Mouse (Mus musculus): ENCODE results near the gene Eefsec. TPM values are rescaled to one million over a fixed set of nuclear protein-coding genes. Genes with fewer than 3 reads are reported as not detected.

Eefsec gene
- polyA plus RNA-seq, 1 experiment from 2014 or later, result 49.5 TPM

DNA sequence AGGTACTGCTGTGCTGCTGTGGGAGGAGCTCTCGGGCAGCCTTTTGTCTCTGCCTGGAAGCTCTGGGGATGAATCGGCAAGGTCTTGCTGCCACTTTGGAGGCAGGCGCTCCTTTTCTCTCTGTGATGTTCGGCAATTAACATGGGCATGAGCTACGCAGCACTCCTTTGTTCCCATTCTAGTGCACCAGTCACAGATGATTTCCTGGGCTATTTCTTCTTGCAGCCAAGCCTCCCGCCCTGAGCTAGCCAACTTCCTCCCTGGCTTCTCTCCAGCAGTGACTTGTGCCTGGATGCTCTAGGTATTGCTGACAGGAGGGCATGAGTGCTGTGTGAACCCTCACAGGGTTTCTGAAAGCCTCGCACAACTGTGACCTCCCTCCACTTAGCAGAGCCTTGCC lies 36.8 kb upstream of the Eefsec start:
- no peak overlapping the region for H3K4me2 ChIP-seq (replicated peaks; ENCODE audit: low read depth, low read length)
- no peaks in the 10 kb centered on the region for H3K27me3 ChIP-seq (ENCODE audit: control insufficient read depth, insufficient read depth, low read length)
- H3K27ac ChIP-seq (ENCODE audit: low read length), result no peak overlapping the region
- WGBS, result 80% methylated on average over 7 of the region's 7 CpGs
- H3K4me3 ChIP-seq (ENCODE audit: low read depth, low read length), result no peak overlapping the region
- peaks cover 73% of the 10 kb centered on the region for H3K36me3 ChIP-seq (ENCODE audit: control insufficient read depth, insufficient read depth, low read length)
- H3K9ac ChIP-seq (replicated peaks; ENCODE audit: low read depth, low read length), result no peak overlapping the region
- H3K9me3 ChIP-seq (ENCODE audit: control insufficient read depth, low read depth, low read length), result no peaks in the 10 kb centered on the region
- no peak for ATAC-seq (ENCODE audit: insufficient number of reproducible peaks, insufficient read depth, low FRiP score, low read depth)
- no peaks in the 10 kb centered on the region for H3K4me1 ChIP-seq (ENCODE audit: control insufficient read depth, insufficient read depth, low read length)

GRCm38 (mm10) chr6:88480421-88480820 lies 34.1 kb upstream of the Eefsec start:
- no peak overlapping the region for H3K4me3 ChIP-seq (ENCODE audit: low read depth, low read length)
- no peaks in the 10 kb centered on the region for H3K4me1 ChIP-seq (ENCODE audit: control insufficient read depth, insufficient read depth, low read length)
- peaks cover 65% of the 10 kb centered on the region for H3K36me3 ChIP-seq (ENCODE audit: control insufficient read depth, insufficient read depth, low read length)
- no peak for ATAC-seq (ENCODE audit: insufficient number of reproducible peaks, insufficient read depth, low FRiP score, low read depth)
- H3K27ac ChIP-seq (ENCODE audit: low read length), result no peak overlapping the region
- H3K9me3 ChIP-seq (ENCODE audit: control insufficient read depth, low read depth, low read length), result no peaks in the 10 kb centered on the region
- H3K4me2 ChIP-seq (replicated peaks; ENCODE audit: low read depth, low read length), result no peak overlapping the region
- WGBS, result 58% methylated on average over 6 of the region's 6 CpGs
- no peak overlapping the region for H3K9ac ChIP-seq (replicated peaks; ENCODE audit: low read depth, low read length)
- H3K27me3 ChIP-seq (ENCODE audit: control insufficient read depth, insufficient read depth, low read length), result no peaks in the 10 kb centered on the region

GRCm38 (mm10) chr6:88469878-88470277 lies 23.5 kb upstream of the Eefsec start:
- no peak overlapping the region for H3K9ac ChIP-seq (replicated peaks; ENCODE audit: low read depth, low read length)
- peaks cover 45% of the 10 kb centered on the region for H3K36me3 ChIP-seq (ENCODE audit: control insufficient read depth, insufficient read depth, low read length)
- no peak overlapping the region for H3K27ac ChIP-seq (ENCODE audit: low read length)
- no peak for ATAC-seq (ENCODE audit: insufficient number of reproducible peaks, insufficient read depth, low FRiP score, low read depth)
- peaks cover 10% of the 10 kb centered on the region; the same call in 1 of the 2 replicates for H3K4me1 ChIP-seq (ENCODE audit: control insufficient read depth, insufficient read depth, low read length)
- no peaks in the 10 kb centered on the region for H3K9me3 ChIP-seq (ENCODE audit: control insufficient read depth, low read depth, low read length)
- H3K4me2 ChIP-seq (replicated peaks; ENCODE audit: low read depth, low read length), result no peak overlapping the region
- 80% methylated on average over 6 of the region's 6 CpGs for WGBS
- H3K4me3 ChIP-seq (ENCODE audit: low read depth, low read length), result no peak overlapping the region
- no peaks in the 10 kb centered on the region for H3K27me3 ChIP-seq (ENCODE audit: control insufficient read depth, insufficient read depth, low read length)

DNA sequence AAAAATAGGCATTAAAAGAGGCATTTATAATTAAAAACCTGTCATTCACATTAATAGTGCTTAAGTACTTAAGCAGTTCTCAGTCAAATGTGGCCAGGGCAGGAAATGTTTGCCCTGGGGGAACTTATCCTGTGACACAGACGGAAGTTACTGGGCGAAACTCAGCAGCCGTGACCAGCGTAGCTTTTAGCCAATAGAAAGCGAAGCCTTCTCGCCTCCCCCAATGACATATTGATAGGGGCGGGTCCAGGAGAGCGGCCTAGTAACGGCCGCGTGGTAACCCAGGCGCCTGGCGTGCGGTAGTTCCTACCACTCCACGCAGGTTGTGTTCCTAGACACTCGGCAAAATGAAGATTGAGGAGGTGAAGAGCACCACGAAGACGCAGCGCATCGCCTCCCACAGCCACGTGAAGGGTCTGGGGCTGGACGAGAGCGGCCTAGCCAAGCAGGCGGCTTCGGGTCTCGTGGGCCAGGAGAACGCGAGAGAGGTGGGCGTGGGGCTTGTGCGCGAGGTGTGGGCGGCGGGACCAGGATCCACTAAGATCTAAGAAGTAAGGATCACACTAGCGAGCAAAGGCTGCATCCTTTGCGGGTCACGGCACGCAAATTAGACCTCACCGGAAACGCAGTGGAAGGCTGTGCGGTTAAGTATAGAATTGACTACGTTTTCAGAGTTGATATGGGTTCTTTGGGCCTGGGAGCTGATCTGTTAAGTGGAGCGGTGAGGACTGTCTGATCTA lies 19.0 kb upstream of the Eefsec start, which contains the start of gene Ruvbl1:
Gene Ruvbl1 (plus strand): TSS at position 229 of the 740 bp plus-strand sequence.
- Histone ChIP-seq H3K27ac (ENCODE audit: low read length) (no peak within 1 kb of the TSS), H3K4me1 (ENCODE audit: control insufficient read depth, insufficient read depth, low read length) (peaks cover 10% of the 10 kb centered on the region; the same call in 1 of the 2 replicates), H3K36me3 (ENCODE audit: control insufficient read depth, insufficient read depth, low read length) (peaks cover 13% of the 10 kb centered on the region), H3K27me3 (ENCODE audit: control insufficient read depth, insufficient read depth, low read length) (no peaks in the 10 kb centered on the region), H3K4me2 (replicated peaks; ENCODE audit: low read depth, low read length) (peak within 1 kb of the TSS; percentile 82), H3K9me3 (ENCODE audit: control insufficient read depth, low read depth, low read length) (no peaks in the 10 kb centered on the region), H3K4me3 (ENCODE audit: low read depth, low read length) (peak within 1 kb of the TSS; percentile 78), H3K9ac (replicated peaks; ENCODE audit: low read depth, low read length) (peak within 1 kb of the TSS; percentile 65)
- ATAC-seq (ENCODE audit: insufficient number of reproducible peaks, insufficient read depth, low FRiP score, low read depth), result peak; percentile 99
- WGBS, result under 1% methylated on average over 40 of the region's 42 CpGs

DNA sequence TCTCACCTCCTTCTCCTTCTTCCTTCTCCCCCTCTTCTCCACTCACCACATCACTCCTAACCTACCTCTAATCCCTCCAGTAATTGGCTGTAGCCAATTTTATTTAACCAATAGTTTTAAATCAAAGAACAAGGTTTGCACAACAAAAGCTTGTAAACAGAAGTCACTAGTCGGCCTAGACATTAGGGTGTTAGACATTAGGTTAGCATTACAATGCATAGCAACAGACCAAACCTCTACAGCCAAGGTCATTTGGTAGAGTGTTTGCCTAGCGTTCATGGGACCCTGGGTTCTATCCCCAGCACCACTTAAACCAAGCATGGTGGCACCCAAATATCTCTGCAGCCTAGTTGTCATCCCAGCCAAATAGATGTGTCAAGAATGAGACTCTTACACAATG lies 8.2 kb upstream of the Eefsec start:
- Histone ChIP-seq H3K4me3 (ENCODE audit: low read depth, low read length) (no peak overlapping the region), H3K4me1 (ENCODE audit: control insufficient read depth, insufficient read depth, low read length) (no peaks in the 10 kb centered on the region), H3K9ac (replicated peaks; ENCODE audit: low read depth, low read length) (no peak overlapping the region), H3K9me3 (ENCODE audit: control insufficient read depth, low read depth, low read length) (no peaks in the 10 kb centered on the region), H3K27me3 (ENCODE audit: control insufficient read depth, insufficient read depth, low read length) (0 out of 2 replicates have a peak, but pooled peaks cover 2% of the 10 kb centered on the region), H3K36me3 (ENCODE audit: control insufficient read depth, insufficient read depth, low read length) (no peaks in the 10 kb centered on the region), H3K4me2 (replicated peaks; ENCODE audit: low read depth, low read length) (no peak overlapping the region), H3K27ac (ENCODE audit: low read length) (no peak overlapping the region)
- ATAC-seq (ENCODE audit: insufficient number of reproducible peaks, insufficient read depth, low FRiP score, low read depth), result no peak
- WGBS, result 59% methylated on average over 2 of the region's 2 CpGs

DNA sequence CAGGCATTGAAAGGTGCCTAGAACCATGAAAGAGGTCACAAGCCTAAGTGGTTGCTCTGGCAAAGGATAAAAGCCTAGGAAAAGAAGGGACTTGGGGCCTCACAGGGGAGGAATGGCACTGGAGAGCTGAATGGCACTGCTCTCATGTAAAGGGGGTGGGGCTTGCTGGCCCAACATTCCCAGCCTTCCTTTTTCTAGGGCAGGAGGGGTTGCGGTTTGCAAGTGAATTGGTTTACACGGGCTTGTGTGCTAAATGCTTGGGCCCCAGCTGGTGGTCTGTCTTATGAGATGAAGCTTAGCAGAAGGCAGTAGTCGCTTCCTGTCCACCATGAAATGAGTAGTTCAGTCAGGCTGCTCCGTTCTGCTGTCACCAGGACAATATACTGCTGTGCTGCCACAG lies 1.1 kb upstream of the Eefsec start:
- 33% methylated on average over 4 of the region's 4 CpGs for whole genome bisulfite sequencing
- H3K9ac ChIP-seq (replicated peaks; ENCODE audit: low read depth, low read length), result no peak overlapping the region
- 0 out of 2 replicates have a peak, but pooled peaks cover 2% of the 10 kb centered on the region for H3K27me3 ChIP-seq (ENCODE audit: control insufficient read depth, insufficient read depth, low read length)
- no peaks in the 10 kb centered on the region for H3K9me3 ChIP-seq (ENCODE audit: control insufficient read depth, low read depth, low read length)
- H3K36me3 ChIP-seq (ENCODE audit: control insufficient read depth, insufficient read depth, low read length), result no peaks in the 10 kb centered on the region
- no peak overlapping the region for H3K4me3 ChIP-seq (ENCODE audit: low read depth, low read length)
- H3K4me2 ChIP-seq (replicated peaks; ENCODE audit: low read depth, low read length), result no peak overlapping the region
- H3K4me1 ChIP-seq (ENCODE audit: control insufficient read depth, insufficient read depth, low read length), result peaks cover 10% of the 10 kb centered on the region; the same call in 1 of the 2 replicates
- ATAC-seq (ENCODE audit: insufficient number of reproducible peaks, insufficient read depth, low FRiP score, low read depth), result no peak
- no peak overlapping the region for H3K27ac ChIP-seq (ENCODE audit: low read length)

DNA sequence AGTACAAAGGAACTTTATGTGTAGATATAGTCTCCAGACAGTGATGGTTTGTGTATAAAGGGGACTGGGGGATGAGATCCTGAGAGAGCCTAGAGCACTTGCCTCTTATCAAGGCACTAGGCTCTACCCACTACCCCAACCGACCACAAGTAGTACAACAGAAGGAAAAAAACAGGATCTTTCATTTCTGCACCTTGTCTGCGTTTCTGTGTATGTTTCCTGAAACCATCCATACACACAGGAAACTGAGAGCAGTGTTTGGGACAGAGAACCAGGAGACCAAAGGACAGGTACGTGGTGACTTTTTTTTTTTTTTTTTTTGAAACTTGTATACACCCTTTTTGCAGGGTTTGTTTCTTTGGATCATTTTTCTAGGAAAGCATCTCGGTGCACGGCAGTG lies 678 bp downstream of the Eefsec start:
- H3K9me3 ChIP-seq (ENCODE audit: control insufficient read depth, low read depth, low read length), result no peaks in the 10 kb centered on the region
- H3K27ac ChIP-seq (ENCODE audit: low read length), result no peak overlapping the region

DNA sequence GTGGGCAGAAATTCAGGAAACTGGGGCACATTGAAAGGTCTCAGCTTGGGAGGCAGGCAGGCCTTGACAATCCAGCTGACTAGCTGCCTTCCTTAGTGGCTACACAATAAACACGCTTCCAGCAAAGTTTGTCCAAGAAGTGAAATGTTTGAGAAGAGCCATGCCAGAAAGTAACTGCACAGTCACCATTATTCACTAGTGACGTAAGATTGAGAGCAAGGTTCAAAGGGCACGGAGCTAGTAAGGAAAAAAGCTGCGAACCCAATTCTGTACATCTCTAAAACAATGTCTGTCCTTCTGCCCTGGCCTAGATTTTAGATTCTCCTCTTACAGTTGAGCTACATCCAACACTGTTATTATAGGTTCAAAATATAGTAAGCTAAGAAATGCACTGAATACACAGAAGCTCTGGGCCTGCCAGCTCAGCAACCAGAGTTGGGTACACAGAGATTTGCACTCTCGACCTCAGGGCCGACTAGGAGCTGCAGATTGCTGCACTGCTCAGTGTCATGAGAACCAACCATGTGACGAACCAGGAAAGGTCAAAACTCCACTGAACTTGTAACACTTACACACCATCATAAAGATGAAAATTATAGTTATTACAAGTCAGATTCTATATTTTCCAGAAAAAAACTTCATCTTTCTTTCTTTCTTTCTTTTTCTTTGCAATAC lies 2.1 kb downstream of the Eefsec start:
- Histone ChIP-seq H3K4me2 (replicated peaks; ENCODE audit: low read depth, low read length) (no peak overlapping the region), H3K9ac (replicated peaks; ENCODE audit: low read depth, low read length) (no peak overlapping the region), H3K27me3 (ENCODE audit: control insufficient read depth, insufficient read depth, low read length) (no peaks in the 10 kb centered on the region), H3K4me3 (ENCODE audit: low read depth, low read length) (no peak overlapping the region), H3K36me3 (ENCODE audit: control insufficient read depth, insufficient read depth, low read length) (no peaks in the 10 kb centered on the region), H3K27ac (ENCODE audit: low read length) (no peak overlapping the region), H3K9me3 (ENCODE audit: control insufficient read depth, low read depth, low read length) (no peaks in the 10 kb centered on the region), H3K4me1 (ENCODE audit: control insufficient read depth, insufficient read depth, low read length) (peaks cover 10% of the 10 kb centered on the region; the same call in 1 of the 2 replicates)
- ATAC-seq (ENCODE audit: insufficient number of reproducible peaks, insufficient read depth, low FRiP score, low read depth), result no peak
- 58% methylated on average over 7 of the region's 7 CpGs for WGBS

More for the DNA sequence above, 678 bp downstream of the Eefsec start:
- peaks cover 10% of the 10 kb centered on the region; the same call in 1 of the 2 replicates for H3K4me1 ChIP-seq (ENCODE audit: control insufficient read depth, insufficient read depth, low read length)
- H3K27me3 ChIP-seq (ENCODE audit: control insufficient read depth, insufficient read depth, low read length), result no peaks in the 10 kb centered on the region
- no peaks in the 10 kb centered on the region for H3K36me3 ChIP-seq (ENCODE audit: control insufficient read depth, insufficient read depth, low read length)
- peak overlapping the region; percentile 86 for H3K9ac ChIP-seq (replicated peaks; ENCODE audit: low read depth, low read length)
- ATAC-seq (ENCODE audit: insufficient number of reproducible peaks, insufficient read depth, low FRiP score, low read depth), result no peak
- H3K4me2 ChIP-seq (replicated peaks; ENCODE audit: low read depth, low read length), result peak overlapping the region; percentile 70
- H3K4me3 ChIP-seq (ENCODE audit: low read depth, low read length), result peak overlapping the region; percentile 88
- 14% methylated on average over 5 of the region's 5 CpGs for WGBS

All from stomach, embryonic 14.5 days (tissue).